16 mouse cellular contexts compared by ENCODE assay signal in the genomic region with DNA sequence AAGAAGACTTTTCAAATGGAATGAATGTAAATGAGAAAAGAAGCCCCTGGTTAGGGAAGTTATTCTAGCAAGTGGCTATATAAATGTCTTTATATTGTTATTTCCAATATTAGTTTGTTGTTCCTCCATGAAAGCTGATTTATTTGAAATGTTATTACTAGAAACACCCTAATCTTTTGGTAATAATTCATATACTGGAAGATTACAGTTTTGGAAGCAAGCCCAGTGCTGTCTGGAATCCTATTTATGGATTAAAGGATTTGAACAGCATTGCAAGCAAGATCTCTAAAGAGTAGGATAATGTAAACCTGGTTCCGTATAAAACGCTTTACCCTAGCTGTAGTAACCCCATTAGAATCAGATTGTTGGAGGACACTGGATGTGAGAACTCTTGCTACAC.
"Had no signal": no experiment of that assay in that cellular context is flagged by ENCODE, and none has a peak within 500 bp of the region (broad histone marks: within the 10 kb centered on the region; RNA-seq: fewer than 3 reads in every experiment).

No protein-coding gene starts in this region.

- H3K27ac ChIP-seq: intestine, embryonic 15.5 days; limb, embryonic 13.5 days; liver, embryonic 13.5 days; midbrain, embryonic 10.5 days; midbrain, embryonic 13.5 days; neural tube, embryonic 13.5 days had no signal

- H3K4me2 ChIP-seq: intestine, embryonic 15.5 days; limb, embryonic 13.5 days; liver, embryonic 13.5 days; midbrain, embryonic 13.5 days; neural tube, embryonic 13.5 days had no signal

- H3K4me3 ChIP-seq: intestine, embryonic 15.5 days; limb, embryonic 13.5 days; liver, embryonic 13.5 days; megakaryocyte, embryonic 14.5 days; midbrain, embryonic 10.5 days; midbrain, embryonic 13.5 days; neural tube, embryonic 13.5 days had no signal

- H3K4me1 ChIP-seq: intestine, embryonic 15.5 days; limb, embryonic 13.5 days; liver, embryonic 13.5 days; megakaryocyte, embryonic 14.5 days had no signal

- H3K36me3 ChIP-seq: intestine, embryonic 15.5 days; limb, embryonic 13.5 days; liver, embryonic 13.5 days; midbrain, embryonic 10.5 days; midbrain, embryonic 13.5 days; neural tube, embryonic 13.5 days had no signal

- H3K27me3 ChIP-seq: intestine, embryonic 15.5 days; limb, embryonic 13.5 days; liver, embryonic 13.5 days; megakaryocyte, embryonic 14.5 days; midbrain, embryonic 13.5 days; neural tube, embryonic 13.5 days had no signal

- H3K9me3 ChIP-seq: intestine, embryonic 15.5 days; limb, embryonic 13.5 days; liver, embryonic 13.5 days; megakaryocyte, embryonic 14.5 days; midbrain, embryonic 10.5 days; midbrain, embryonic 13.5 days; neural tube, embryonic 13.5 days had no signal

- H3K9ac ChIP-seq: intestine, embryonic 15.5 days; limb, embryonic 13.5 days; liver, embryonic 13.5 days; midbrain, embryonic 13.5 days; neural tube, embryonic 13.5 days had no signal

- DNase-seq: kidney, adult 11 months; kidney, adult 9 months; kidney, postnatal 14 days; left cerebral cortex, postnatal 4 days; liver, embryonic 13.5 days; lung, adult 2 months; lung, postnatal 36 days; thymus, adult 18-20 months; thymus, postnatal 36 days had no signal

- ATAC-seq: intestine, embryonic 15.5 days; lung, postnatal 0 days; midbrain, embryonic 13.5 days had no signal
